Mouse (Mus musculus) brain, adult 2 months (tissue): Measurements from ENCODE around the gene Uckl1.

ENCODE experiments used
- DNase-seq: peaks from one replicate; pipeline ENCODE4 v3.0.0; 2011; ENCODE audit warnings: low read depth, low spot score

Gene Uckl1

DNA sequence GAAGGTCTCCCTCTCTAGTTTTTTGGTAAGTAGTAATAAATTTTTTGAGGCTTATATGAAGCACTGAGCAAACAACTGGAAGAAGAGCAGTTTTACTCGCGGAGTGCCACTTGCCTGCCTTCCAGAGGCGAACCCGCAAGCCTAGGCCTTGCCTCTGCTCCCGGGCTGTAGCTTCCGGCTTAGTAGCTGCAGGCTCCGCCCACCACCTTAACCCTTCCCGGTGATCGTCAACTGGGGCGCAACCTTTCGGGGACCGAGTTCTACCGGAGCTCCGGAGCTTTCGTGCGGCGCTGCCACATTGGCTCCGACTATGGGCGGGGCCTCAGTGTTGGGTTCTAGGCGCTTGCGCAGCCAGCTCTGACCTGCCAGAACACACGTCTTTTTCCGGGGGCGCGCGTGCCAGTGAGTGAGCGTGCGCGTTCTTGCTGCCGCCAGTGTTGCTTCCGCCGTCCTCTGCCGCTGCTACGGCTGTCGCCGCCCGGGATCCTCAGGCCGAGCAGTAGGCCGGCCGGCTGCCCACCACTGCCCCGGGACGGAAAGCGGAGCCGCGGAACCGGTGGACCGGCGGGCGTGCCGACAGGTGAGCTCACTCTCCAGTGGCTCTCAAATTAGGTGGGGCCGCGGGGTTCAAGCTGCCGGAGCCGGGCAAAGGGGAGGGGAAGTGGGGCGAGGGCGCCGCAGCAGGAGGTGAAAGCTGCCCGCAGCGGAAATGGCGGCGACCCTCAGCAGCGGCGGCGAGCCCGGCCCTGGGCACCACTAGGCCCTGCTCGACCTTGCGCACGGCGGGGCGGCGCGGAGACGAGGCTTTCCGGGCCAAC lies 64.4 kb downstream of the Uckl1 start, which contains the start of gene Dnajc5:
TSS of gene Dnajc5 (plus strand) at position 368 of the 818 bp plus-strand sequence.
- peak; percentile 99 for DNase-seq

DNA sequence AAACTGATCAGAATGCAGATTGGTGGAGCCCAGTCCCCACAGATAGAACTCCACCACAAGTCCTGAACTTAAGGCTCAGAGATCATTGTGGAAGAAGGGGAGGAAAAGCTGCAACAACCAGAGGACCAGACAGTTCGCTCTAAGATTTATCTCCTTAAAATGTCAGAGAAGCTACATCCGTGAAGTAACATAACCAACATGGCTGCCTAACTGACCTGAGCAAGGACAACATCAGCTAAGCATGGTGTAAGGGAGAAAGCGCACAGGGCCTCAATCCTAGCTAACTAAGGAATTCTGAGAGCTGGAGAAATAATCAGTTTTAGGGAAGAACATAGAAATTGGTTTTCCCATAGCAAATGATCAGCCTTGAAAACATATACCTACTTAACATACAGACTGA lies 65.5 kb downstream of the Uckl1 start:
- DNase-seq = no peak
